Mouse (Mus musculus): ENCODE data around the gene Adamtsl1.

The Adamtsl1 gene

DNA sequence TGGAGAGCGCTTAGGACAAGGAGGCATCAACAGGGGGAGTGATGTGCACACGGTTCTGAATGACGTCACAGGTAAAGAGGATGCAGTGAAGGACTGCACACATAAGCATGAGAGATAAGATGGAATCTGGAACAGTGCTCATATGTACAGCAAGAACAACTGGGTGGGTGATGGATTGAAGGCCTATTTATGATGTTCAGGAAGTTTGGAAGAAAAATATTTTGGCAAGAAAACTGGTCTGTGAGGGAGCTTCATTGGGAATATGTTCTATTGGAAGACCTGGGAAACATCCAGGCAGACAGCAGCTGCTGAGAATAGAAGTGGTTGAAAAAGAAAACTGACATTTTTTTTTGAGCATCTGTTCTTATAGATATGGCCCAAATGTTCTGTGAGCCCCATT lies 300.4 kb downstream of the Adamtsl1 start:
- DNase-seq (ENCODE audit: low spot score) = no peak

DNA sequence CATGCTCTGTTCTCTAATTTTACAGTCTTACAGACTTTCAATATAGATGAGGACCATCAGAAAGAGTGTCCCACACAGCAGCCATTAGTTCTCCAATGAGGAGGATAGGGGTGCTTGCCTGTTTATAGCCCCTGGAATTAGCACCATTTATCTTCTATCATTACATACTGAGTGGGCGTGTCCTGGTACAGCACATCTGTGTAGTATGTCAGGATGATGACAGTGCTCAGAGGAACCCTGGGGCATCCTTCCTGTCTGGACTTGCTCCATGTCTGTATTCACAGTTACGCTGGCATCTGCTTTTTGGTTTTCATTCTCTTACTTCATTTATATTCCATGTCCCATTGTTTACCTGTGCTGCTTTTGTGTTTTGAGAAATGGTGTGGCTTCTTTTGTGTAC lies 304.5 kb downstream of the Adamtsl1 start:
- DNase-seq (ENCODE audit: low spot score) = no peak

DNA sequence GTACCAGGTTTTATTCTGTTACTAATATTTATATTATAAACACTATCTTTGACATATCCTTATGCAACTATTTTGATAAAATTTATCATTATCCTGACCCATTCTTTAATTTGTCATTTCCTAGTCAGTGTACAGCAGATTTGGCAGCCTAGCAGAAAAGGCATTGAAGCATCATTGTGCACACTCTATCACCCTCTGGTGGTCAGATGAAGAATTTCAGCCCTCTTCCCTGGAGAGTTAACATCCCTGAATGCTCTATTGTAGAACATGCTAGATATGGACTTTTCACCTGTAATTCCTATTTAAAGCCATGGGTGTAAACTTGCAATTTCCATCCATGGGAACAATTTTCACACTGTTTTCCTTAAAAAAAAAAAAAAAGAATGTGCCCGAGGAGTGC lies 305.2 kb downstream of the Adamtsl1 start:
- DNase-seq (ENCODE audit: low spot score) = peak; percentile 77

DNA sequence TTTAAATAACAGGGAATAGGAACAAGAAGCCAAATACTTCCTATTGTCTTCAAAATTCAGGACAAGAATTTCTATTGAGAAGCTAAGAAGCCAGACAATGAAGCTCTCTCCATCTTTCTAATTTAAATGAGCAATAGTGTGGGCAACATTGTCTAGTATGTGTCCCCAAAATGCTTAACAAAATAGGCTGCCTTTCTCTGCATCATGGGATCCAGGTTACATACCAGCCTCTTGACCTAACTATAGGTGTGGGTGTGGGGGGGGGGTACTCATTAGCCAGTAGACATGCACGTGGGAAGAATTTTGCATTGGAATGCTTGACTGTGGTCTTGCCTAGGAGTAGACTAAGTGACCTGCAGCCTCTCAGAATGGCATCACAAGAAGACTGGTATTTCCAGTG lies 305.9 kb downstream of the Adamtsl1 start:
- DNase-seq (ENCODE audit: low spot score) = no peak

DNA sequence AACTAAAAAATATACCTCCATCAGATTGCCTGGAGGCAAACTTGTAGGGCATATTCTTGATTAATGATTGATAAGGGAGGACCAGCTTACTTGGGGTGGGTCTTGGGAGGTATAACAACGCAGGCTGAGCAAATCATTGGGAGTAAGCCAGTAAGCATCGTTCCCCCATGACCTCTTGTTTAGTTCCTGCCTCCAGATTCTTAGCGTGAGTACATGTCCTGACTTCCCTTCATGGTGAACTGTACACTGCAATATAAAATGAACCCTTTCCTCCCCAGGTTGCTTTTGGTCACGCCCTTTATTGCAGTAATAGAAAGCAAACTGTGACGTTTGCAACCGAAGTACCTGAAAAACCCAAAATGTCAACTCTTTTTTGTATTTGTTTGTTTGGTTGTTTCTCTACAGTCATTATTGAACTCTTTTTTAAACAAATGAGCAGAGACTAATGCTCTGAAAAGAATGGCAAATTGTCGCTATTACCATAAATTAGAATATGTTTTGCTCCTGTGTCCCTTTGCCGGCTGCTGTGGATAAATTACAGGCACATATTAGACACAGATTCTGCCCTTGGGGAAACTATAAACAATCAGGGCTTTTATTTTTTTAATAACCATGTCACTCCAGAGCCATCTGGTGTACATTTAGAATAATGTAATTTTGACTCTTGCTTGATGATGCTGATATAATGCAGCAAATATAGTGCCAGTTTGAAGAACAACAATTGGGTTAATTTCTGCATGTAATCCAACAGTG lies 310.2 kb downstream of the Adamtsl1 start:
- DNase-seq (ENCODE audit: low spot score) = no peak

DNA sequence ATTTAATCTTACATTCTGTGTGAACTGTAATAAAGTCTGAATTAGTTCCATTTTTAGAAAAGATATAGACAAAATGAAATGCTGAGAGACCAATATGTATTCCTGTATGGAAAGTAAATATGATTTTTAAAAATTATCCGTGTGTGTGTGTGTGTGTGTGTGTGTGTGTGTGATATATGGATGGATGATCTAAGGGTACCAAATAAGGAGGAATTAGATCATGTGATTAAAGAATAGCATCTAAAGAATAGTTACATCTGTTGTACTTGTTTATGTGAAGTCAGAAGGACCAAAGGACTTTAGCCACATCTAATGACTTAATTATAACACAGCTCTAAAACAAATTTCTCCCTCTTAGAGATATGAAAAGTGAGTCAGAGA lies 310.7 kb downstream of the Adamtsl1 start:
- DNase-seq (ENCODE audit: low spot score) = no peak

DNA sequence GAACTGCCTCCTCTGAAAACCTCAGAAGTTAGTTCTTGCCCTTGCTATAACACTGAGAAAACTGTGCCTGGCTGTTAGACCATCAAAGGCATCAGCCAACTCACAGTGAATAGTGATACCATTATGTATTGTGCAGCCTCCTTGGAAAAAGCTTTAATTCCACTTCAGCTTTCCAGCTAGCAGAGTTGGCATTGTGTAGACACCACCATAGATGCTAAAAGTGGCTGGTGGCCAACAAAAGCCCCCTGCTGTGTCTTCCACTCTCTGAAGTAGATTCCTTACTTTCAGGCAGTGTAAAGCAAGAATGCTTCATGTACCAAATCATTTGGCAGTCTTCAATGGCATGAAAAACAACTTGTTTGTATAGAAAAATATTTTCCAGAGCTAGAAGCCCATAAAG lies 323.1 kb downstream of the Adamtsl1 start:
- no peak for DNase-seq (ENCODE audit: low spot score)

DNA sequence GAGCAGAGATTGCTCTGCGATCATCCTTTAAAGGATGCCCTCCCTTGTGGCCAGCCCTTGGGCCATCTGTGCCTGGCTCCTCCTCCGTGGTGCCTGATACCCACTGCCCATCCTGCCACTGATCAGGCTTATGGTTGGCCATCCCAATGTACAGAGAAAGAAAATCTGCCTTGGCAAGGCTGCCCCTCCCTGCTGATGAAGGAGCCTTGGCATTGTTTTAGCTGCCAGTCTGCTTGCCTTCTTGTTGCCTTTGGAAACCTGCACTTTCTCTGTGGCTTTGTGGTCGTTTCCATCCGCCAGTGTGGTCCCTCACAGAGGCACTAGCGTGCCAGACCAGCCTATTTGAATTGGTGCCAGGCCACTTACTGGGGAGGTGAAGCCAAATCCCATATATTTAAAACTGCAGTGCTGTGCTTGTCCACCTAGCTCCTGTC lies 323.6 kb downstream of the Adamtsl1 start:
- no peak for DNase-seq (ENCODE audit: low spot score)

DNA sequence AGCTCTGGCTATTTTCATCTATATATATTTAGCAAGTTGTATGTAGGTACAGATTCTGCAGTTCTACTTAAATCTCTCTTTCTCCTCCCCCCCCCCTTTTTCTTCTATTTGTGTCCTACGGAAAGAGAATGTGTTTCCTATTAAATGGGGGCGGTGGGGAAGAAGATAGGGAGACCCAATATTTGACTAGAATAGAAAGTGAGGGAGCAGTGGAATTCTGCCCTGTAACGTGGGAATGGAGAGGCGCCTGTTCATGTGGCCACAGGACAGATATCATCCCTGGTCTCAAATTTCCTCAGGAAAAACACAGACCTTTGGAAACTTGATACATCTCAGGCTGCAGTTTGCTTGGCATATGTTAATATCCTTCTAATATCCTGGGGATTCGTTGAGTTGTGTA lies 324.1 kb downstream of the Adamtsl1 start:
- DNase-seq (ENCODE audit: low spot score) = no peak

DNA sequence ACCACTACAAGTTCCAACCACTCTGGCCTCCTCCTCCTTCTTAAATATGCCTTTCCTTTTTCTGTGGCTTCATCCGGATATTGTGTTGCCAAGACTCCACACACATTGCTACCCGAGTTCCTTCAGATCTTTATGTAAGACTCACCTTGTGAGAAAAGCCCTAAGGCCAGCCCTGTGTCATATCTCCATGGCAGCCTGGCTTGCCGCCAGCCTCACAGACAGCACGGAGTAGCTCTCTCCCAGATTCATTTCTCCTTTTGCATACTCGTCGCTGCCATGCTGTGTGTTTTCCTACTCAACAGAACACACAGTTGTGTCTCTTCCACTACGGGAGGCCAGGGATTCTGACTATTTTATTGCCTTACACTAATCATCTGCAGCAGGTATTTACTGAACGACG lies 328.1 kb downstream of the Adamtsl1 start:
- no peak for DNase-seq (ENCODE audit: low spot score)

DNA sequence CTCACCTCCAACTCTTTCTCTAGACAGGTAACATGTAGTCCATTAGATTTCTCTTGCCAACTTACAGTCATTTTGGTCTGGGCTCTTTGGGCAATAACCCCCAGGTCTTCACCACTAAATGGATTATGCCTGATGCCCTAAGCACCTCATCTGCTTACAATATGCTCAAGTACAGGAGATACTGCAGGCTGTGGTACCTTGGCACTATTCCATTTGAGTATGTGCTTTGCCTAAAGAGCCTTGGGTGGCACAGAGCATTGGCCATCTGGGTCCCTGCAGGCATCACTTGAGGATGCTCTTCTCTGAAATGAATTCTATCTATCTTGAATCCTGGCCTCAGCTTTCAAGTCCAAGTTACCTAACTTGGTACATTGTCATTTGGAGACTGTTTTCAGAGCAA lies 330.4 kb downstream of the Adamtsl1 start:
- no peak for DNase-seq (ENCODE audit: low spot score)

DNA sequence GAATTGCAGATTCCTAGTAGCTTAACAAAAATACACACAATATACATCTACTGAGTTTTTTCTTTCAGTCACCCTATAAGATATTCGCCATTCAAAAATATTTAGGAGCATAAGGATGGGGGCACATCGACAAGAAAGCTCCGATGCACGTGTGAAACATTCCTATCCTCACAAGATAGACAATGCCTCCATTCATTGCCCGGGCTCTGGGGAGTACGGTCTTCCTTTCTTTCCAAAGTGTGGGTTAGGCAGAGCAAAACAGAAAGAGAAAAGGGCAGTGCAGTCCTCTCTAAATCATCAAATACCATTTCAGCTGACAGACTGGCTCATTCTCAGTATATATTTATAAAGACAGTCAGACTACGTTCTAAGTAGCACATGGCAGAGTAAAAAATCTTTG lies 332.0 kb downstream of the Adamtsl1 start:
- no peak for DNase-seq (ENCODE audit: low spot score)

DNA sequence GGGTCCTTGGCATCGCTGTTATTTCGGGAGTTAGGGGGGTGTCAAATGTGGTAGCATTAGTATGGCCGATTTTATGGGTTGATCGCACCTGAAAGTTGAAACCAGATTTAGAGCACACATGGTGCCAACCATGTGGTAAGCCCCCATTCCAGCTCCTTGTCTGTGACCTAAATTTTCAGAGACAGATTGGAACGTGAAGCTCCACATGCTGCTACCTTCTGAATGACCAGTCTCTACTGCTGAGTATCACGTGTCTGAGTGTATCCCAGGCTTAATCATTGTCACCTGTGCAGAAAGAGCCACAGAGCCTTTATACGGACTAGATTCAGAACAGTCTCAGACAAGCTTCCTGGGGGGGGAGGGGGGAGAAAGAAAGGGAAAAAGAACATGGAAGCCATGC lies 339.4 kb downstream of the Adamtsl1 start:
- DNase-seq (ENCODE audit: low spot score) = no peak

DNA sequence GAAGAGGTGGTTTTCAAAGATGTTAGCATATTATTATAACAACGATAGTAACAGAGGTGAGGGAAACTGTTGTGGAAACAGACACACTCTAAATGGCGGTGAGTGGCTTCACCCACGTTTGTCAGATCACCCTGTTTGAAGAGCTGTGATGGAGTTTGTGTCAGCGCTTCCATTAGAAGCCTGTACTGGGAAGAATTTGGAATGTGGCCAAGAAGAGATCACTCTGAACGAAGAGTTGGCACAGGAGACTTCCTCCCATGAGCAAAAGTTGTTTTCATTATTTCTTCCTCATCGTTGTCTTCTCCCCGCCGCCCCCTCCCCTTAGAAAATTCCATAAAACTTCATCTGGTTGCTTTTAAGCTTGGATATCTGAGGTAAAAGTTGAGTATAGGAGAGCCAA lies 340.5 kb downstream of the Adamtsl1 start:
- DNase-seq (ENCODE audit: low spot score) = no peak

DNA sequence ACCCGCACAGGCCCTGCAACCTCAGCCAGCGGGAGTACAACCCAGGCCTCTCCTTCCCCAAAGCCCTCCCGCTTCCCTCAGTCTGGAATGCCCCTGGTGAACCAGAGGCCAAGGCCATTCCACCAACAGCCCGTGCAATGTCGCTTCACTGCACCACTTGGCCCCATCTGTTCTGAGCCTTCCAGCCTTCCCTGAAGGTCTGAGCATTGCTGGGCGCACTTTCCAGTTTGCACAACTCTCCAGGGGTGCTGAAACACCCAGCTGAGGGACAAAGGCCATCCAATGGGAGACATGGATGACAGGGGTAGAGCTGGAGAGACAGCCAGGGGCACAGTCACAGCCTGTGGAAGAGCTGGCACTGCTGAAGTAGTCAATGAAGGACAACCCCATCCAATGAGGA lies 365.4 kb downstream of the Adamtsl1 start:
- DNase-seq (ENCODE audit: low spot score) = no peak

DNA sequence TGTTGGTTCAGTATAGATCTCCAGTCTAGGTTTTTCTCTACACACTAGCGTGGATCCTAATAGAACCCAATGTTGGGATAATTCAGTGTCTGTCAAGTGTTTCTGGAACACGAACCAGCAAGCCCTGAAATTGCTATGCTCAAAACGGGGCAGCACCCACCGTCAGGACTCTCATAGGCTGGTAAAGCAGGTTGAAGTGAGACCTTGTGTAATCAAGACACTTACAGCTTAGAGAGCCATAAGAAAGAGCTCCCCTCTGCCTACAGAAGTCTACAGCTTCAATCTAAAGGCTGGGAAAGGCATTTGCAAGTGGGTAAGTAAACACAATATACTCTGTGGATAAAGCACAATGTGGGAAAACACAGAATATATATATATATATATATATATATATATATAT lies 367.3 kb downstream of the Adamtsl1 start:
- DNase-seq (ENCODE audit: low spot score) = no peak

DNA sequence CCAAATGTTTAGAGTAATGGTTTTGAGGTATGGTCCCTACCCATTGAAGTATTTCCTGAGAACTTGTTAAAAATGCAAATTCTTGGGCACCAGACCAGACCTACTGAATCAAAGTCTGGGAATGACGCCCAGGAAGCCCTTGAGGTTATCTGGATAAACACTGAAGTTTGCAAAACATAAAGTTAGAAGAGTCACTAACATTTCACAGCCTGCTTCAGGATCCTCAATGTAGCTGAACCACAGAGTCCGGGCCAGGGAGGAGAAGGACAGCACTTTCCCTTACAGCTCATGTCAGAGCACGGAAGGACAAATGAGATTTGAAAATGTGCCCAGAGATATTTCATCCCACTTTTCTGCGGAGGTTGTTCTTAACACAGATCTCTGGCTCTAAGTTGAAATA lies 370.1 kb downstream of the Adamtsl1 start:
- DNase-seq (ENCODE audit: low spot score) = no peak

DNA sequence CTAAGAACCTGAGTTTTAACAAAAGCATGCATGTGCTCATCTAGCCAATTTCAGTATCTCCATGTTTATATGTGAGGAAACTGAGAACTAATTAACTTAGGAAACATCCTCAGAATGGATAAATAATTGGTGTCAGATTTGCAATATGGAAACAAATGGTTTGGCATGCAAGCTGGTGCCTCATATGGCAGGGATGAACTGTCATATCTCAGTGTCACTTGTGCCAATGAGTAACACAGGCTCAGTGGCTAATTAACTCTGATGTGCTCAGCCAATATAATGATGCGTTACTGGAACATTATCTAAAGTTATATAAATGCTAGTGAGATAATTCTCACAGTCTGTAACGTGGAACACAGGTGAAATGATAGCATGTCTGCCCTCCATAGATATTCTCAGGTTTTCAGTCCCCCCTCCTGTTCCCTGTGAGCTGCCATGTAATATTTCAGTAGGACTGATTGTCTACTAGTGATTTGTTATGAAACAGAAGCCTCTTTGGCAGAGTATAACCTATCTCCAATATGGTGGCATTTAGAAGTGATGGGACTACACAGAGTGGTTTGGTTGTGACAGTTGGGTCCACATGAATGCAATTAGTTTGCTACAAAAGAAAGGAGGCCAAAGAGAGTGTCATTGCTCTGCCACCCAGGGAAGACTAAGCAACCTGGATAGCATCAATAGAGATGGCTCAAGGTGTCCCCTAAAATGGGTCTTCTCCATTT lies 376.1 kb downstream of the Adamtsl1 start:
- DNase-seq (ENCODE audit: low spot score) = no peak

DNA sequence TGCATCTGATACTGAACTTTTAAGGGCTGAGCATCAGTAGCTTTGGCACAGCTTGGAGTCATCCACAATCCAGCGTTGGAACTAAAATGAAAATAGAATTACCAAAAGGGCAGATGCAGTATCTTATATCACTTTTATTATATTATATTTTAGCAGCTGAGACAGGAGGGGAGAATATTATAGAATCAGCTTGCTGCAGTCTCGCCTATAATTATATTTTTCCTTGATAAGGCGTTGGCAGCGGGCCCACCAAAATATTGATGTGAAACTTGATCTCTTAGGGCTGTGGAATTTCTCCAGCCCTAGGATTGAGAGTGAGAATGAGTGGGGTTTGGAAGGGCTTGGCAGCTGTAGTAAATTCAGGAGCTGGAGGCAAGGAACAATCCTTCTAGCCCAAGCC lies 387.3 kb downstream of the Adamtsl1 start:
- DNase-seq (ENCODE audit: low spot score) = no peak

DNA sequence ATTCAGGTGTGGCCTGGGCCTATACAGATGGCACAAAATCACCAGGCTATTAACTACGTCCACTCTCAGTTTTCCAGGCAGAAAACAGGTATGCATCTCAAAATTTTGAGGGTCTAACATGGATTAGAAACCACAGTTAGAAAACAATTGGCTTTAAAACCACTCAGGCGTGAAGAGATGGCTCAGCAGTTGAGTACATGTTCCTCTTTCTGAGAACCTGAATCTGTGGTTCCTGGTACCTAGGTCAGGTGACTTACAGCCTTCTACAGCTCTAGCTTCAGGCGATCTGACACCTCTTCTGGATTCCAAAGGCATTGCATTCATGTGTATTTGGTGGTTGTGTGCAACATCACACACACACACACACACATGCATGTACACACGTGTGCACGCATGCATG lies 390.2 kb downstream of the Adamtsl1 start:
- no peak for DNase-seq (ENCODE audit: low spot score)

DNA sequence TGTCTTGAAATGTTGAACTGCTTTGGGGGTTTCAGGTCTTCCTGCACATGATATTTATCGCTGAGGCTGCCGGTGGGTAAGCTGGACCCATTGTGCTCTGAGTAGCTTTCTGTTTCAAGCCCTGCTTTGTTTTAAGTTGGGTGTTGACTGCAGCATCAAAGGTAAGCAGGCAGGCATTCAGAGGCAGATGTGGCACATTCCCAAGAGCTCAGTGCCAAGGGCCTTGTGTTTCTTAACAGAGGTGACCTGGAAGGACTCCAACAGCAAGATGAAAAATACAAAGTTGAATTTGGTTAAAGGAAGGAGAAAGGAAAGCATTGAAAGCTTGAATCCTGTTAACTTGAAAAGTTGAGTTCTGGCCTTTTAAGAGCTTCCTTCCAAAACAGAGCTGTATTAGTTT lies 402.1 kb downstream of the Adamtsl1 start:
- no peak for DNase-seq (ENCODE audit: low spot score)

DNA sequence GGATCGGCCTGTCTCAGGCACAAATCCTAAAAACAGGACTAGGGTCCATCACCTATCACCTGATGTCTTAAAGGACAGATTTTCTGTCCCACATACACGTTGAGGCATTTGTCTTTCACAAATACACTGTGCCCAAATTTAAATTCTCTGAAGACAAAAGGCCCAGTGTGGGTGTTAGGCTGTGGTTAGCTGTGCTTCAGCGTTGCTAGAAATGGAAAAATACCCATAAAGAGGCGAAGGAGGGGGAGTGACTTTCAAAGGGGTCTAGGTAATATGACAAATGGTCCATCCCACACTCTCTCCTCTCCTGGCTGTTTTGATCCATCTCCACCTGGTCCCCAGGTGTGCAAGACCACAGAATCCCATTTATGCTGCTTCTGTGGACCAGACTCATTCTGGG lies 404.4 kb downstream of the Adamtsl1 start:
- no peak for DNase-seq (ENCODE audit: low spot score)

DNA sequence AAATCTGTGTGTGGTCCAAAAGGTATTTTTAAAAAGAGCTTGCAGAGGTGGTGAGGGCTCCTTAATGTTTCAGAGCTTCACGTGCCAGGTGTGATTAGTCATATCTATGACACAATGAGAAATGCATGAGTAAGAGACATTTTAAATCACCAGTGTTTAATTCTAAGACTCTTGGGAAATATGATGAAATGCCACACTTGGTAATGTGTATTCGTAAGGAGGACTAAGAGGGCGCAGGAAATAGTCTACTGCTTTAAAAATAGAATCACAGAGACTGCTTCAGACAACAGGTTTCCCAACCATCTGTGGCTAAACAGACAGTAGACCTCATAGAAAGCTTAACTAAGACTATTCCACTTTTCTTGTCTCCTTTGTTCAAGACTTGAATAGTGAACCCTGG lies 406.5 kb downstream of the Adamtsl1 start:
- no peak for DNase-seq (ENCODE audit: low spot score)

DNA sequence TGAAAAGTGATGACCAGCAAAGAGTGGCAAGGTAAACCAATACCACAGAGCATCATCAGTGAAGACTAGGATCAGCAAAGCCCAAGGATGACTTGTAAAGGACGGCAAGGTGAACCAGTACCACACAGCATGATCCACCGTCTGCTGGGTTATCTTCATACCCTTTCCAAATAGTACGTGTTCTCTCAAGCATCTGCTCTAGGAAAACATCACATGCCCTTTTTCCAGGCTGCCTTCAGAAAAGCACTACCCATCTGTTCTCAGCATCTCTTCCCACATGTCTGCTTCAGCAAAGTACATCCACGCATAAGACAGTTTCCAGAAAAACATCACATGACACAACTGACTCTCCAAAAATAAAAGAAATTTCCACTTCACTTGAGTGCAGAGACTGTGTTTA lies 408.8 kb downstream of the Adamtsl1 start:
- DNase-seq (ENCODE audit: low spot score) = peak; percentile 68

Data from layer of hippocampus, adult 9-10 months (tissue).